Mouse (Mus musculus) olfactory bulb, adult 2 months (tissue): Measurements from ENCODE around the gene Myo5a.

Experiments used
- CTCF ChIP-seq: fragments of 200-500 bp; IDR thresholded peaks from 2 replicates; pipeline ENCODE4 v1.5.1; 2012; ENCODE audit warnings: low read depth, mild to moderate bottlenecking, low read length, moderate library complexity; ENCODE audit not compliant: insufficient read depth
- POLR2A ChIP-seq: fragments of 200-500 bp; IDR thresholded peaks from 2 replicates; pipeline ENCODE4 v1.6.1; 2012; ENCODE audit warnings: mild to moderate bottlenecking, low read depth, low read length, moderate library complexity; ENCODE audit not compliant: insufficient read depth

DNA sequence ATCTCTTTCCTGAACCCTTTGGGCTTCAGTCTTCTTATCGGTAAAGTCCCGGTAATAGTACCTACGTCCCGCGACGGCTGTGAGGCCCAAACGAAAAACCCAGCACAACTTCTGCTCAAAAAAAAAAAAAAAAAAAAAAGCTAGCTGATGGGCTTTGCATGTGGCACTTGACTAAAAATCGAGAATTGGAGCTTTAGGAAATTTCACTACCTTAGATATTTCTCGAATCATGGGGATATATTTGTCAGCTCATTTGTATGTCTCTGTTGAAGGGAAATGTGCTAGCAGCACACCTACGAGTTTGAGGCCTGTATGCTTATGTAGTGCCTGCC lies 32.5 kb upstream of the Myo5a start:
- TF ChIP-seq CTCF (no peak), POLR2A (no peak)
